In the genomic region with DNA sequence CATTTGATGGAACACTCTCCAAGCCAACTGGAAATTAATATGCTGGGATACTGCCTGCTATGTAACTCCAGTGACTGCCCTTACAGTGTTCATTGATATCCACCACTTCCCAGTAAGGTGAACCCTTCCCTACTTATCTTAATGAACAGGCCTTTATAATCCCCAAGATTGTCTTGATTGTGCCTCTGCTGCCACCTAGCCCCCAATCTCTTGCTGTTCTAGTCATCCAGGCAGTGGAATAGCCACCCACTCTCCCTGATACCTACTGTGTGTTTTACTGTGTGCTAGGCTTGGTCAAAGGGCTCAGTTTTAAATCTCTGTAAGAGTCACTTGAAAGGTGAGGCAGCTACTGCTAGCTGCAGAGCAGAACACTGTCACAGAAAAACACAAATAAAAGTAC, we compare ENCODE assay signal across 8 mouse cellular contexts.
DNase-seq lines count a peak whose midpoint lies in the region; ATAC-seq lines count a peak whose summit lies in the region.

No protein-coding gene starts in this region.

- H3K4me2 ChIP-seq in midbrain, embryonic 14.5 days (ENCODE audit: low read length): no peak overlapping the region
- no peak overlapping the region for H3K4me2 ChIP-seq in intestine, embryonic 16.5 days (ENCODE audit: low read depth, low read length)

- no peak overlapping the region for H3K27ac ChIP-seq in midbrain, embryonic 14.5 days (replicated peaks; ENCODE audit: low read depth, low read length)
- H3K27ac ChIP-seq in midbrain, embryonic 10.5 days (replicated peaks): no peak overlapping the region
- H3K27ac ChIP-seq in intestine, embryonic 16.5 days (ENCODE audit: low read length): no peak overlapping the region

- H3K9me3 ChIP-seq in midbrain, embryonic 14.5 days (ENCODE audit: control insufficient read depth, low read length): no peaks in the 10 kb centered on the region
- no peaks in the 10 kb centered on the region for H3K9me3 ChIP-seq in midbrain, embryonic 10.5 days (replicated peaks)
- H3K9me3 ChIP-seq in intestine, embryonic 16.5 days (ENCODE audit: control insufficient read depth, low read length): no peaks in the 10 kb centered on the region

- H3K9ac ChIP-seq in midbrain, embryonic 14.5 days (replicated peaks; ENCODE audit: low read length): no peak overlapping the region
- no peak overlapping the region for H3K9ac ChIP-seq in intestine, embryonic 16.5 days (ENCODE audit: low read depth, low read length)

- no peak for ATAC-seq in midbrain, embryonic 14.5 days (ENCODE audit: low FRiP score, low TSS enrichment)
- ATAC-seq in intestine, embryonic 16.5 days: peak; percentile 60; the same call in 1 of the 2 replicates

- no peaks in the 10 kb centered on the region for H3K27me3 ChIP-seq in midbrain, embryonic 14.5 days (ENCODE audit: control insufficient read depth, insufficient read depth, low read length)
- H3K27me3 ChIP-seq in midbrain, embryonic 10.5 days (ENCODE audit: low read depth, poor library complexity, severe bottlenecking): no peaks in the 10 kb centered on the region
- H3K27me3 ChIP-seq in intestine, embryonic 16.5 days (replicated peaks; ENCODE audit: control insufficient read depth, insufficient read depth, low read length): no peaks in the 10 kb centered on the region

- peak; percentile 7 to 29 for DNase-seq in cerebellum, postnatal 14 days
- no peak for DNase-seq in cerebellum, adult 11-12 months
- DNase-seq in midbrain, embryonic 14.5 days: peak; percentile 39
- DNase-seq in midbrain, embryonic 10.5 days (ENCODE audit: low spot score): no peak
- peak; percentile 36 for DNase-seq in lung, postnatal 25 days (ENCODE audit: low spot score)
- DNase-seq in urinary bladder, postnatal 4 days (ENCODE audit: low spot score in 2 of 2): no peak
- no peak for DNase-seq in cerebellum, adult 8-10 months

- H3K36me3 ChIP-seq in midbrain, embryonic 14.5 days (ENCODE audit: control insufficient read depth, insufficient read depth, low read length): no peaks in the 10 kb centered on the region
- peaks cover 48% of the 10 kb centered on the region for H3K36me3 ChIP-seq in midbrain, embryonic 10.5 days
- no peaks in the 10 kb centered on the region; the same call in 1 of the 2 replicates for H3K36me3 ChIP-seq in intestine, embryonic 16.5 days (ENCODE audit: control insufficient read depth, insufficient read depth, low read length)

- H3K4me1 ChIP-seq in midbrain, embryonic 14.5 days (ENCODE audit: control insufficient read depth, insufficient read depth, low read length): no peaks in the 10 kb centered on the region
- H3K4me1 ChIP-seq in midbrain, embryonic 10.5 days: no peaks in the 10 kb centered on the region
- no peaks in the 10 kb centered on the region for H3K4me1 ChIP-seq in intestine, embryonic 16.5 days (ENCODE audit: control insufficient read depth, insufficient read depth, low read length)

- no peak overlapping the region for H3K4me3 ChIP-seq in midbrain, embryonic 14.5 days (replicated peaks; ENCODE audit: low read depth, low read length)
- H3K4me3 ChIP-seq in midbrain, embryonic 10.5 days: no peak overlapping the region
- H3K4me3 ChIP-seq in intestine, embryonic 16.5 days (ENCODE audit: low read length): no peak overlapping the region

Comparison
In these comparisons a context has a peak if more than half of its experiments do, and no peak if none do; other contexts are left out.
1. DNase-seq: peak in cerebellum, postnatal 14 days (2 of 2), midbrain, embryonic 14.5 days (single experiment) and lung, postnatal 25 days (single experiment); none in cerebellum, adult 11-12 months (single experiment), midbrain, embryonic 10.5 days (single experiment), urinary bladder, postnatal 4 days (0 of 2) and cerebellum, adult 8-10 months (single experiment).